Mouse (Mus musculus) adrenal gland, adult 2 months (tissue): ENCODE results near the gene Padi1. TPM values are rescaled to one million over a fixed set of nuclear protein-coding genes. Genes with fewer than 3 reads are reported as not detected.

Source experiments
- DNase-seq: peaks from one replicate; pipeline ENCODE4 v3.0.0; 2021
- polyA plus RNA-seq: library from polyadenylated mRNA; depleted of rRNA; stranded (reverse); fragments of >200 nt; gene quantifications from 2 replicates; pipeline ENCODE4 v1.2.3, GENCODE M21; 2012; rRNA removed
- total RNA-seq, 2 experiments: library from RNA; stranded (reverse); gene quantifications; 2 replicates each; pipeline ENCODE4 v1.2.3; 2021

Gene Padi1
- total and polyA plus RNA-seq, 3 experiments: not detected

GRCm38 (mm10) chr4:140784292-140784945, 61.2 kb downstream of the Padi1 start:
- no peak for DNase-seq

GRCm38 (mm10) chr4:140782821-140783220, 62.8 kb downstream of the Padi1 start:
- DNase-seq: no peak

- DNase-seq: no peak
These were observed 65.1 kb downstream of the Padi1 start for GRCm38 (mm10) chr4:140780507-140780906.

GRCm38 (mm10) chr4:140779803-140780397, 65.7 kb downstream of the Padi1 start:
- peak; percentile 81 for DNase-seq

GRCm38 (mm10) chr4:140776623-140777022, 69.0 kb downstream of the Padi1 start:
- no peak for DNase-seq

GRCm38 (mm10) chr4:140775876-140776275, 69.7 kb downstream of the Padi1 start:
- DNase-seq: no peak

- no peak for DNase-seq
These were observed 70.7 kb downstream of the Padi1 start for GRCm38 (mm10) chr4:140774893-140775292.

- DNase-seq: no peak
These were observed 71.4 kb downstream of the Padi1 start, which contains the start of gene Padi4 for GRCm38 (mm10) chr4:140774025-140774800. Gene Padi4, minus strand, starts transcription at chr4:140774236.

GRCm38 (mm10) chr4:140771091-140771490, 74.5 kb downstream of the Padi1 start:
- no peak for DNase-seq

- peak; percentile 65 for DNase-seq
These were observed 75.1 kb downstream of the Padi1 start for GRCm38 (mm10) chr4:140770433-140770832.

- DNase-seq: no peak
These were observed 76.6 kb downstream of the Padi1 start for GRCm38 (mm10) chr4:140768973-140769372.

GRCm38 (mm10) chr4:140765936-140766335, 79.6 kb downstream of the Padi1 start:
- no peak for DNase-seq

- no peak for DNase-seq
These were observed 82.4 kb downstream of the Padi1 start for GRCm38 (mm10) chr4:140763158-140763557.

Other genes with a start within 250 kb of the Padi1 start
- 10 to 100 TPM in 1 of 2 experiments, 1 to 10 TPM in 1; 7.5 to 30.8 TPM for gene Arhgef10l, start 179.8 kb downstream of the Padi1 start, total RNA-seq
- gene Arhgef10l, start 179.8 kb downstream of the Padi1 start, polyA plus RNA-seq: 13.3 and 18.8 TPM in 2 replicates
- gene Rcc2, start 145.2 kb downstream of the Padi1 start, total RNA-seq: 10 to 100 TPM; 62.7 to 64.2 TPM
- 43.1 and 50.1 TPM in 2 replicates for gene Rcc2, start 145.2 kb downstream of the Padi1 start, polyA plus RNA-seq
- gene Padi6, start 103.1 kb downstream of the Padi1 start, total RNA-seq: not detected
- gene Padi6, start 103.1 kb downstream of the Padi1 start, polyA plus RNA-seq: not detected in 2 replicates
- 1 to 10 TPM in 1 of 2 experiments, under 1 TPM in 1; 0.62 to 1.8 TPM for gene Padi4, start 71.5 kb downstream of the Padi1 start, total RNA-seq
- gene Padi4, start 71.5 kb downstream of the Padi1 start, polyA plus RNA-seq: 0.76 and 0.99 TPM in 2 replicates
- gene Padi3, start 35.1 kb downstream of the Padi1 start, total RNA-seq: not detected
- gene Padi3, start 35.1 kb downstream of the Padi1 start, polyA plus RNA-seq: not detected in 2 replicates
- gene Padi2, start 60.6 kb upstream of the Padi1 start, total RNA-seq: 10 to 100 TPM in 1 of 2 experiments, 1 to 10 TPM in 1; 1.7 to 13.8 TPM
- 7.7 and 10.5 TPM in 2 replicates for gene Padi2, start 60.6 kb upstream of the Padi1 start, polyA plus RNA-seq
- gene Sdhb, start 115.4 kb upstream of the Padi1 start, total RNA-seq: 100 to 1,000 TPM; 462 to 500 TPM
- 334 and 363 TPM in 2 replicates for gene Sdhb, start 115.4 kb upstream of the Padi1 start, polyA plus RNA-seq
- gene Atp13a2, start 141.1 kb upstream of the Padi1 start, total RNA-seq: 10 to 100 TPM; 31.8 to 37.1 TPM
- 183 and 226 TPM in 2 replicates for gene Atp13a2, start 141.1 kb upstream of the Padi1 start, polyA plus RNA-seq
- 10 to 100 TPM in 1 of 2 experiments, 1 to 10 TPM in 1; 5.7 to 11.1 TPM for gene Mfap2, start 164.6 kb upstream of the Padi1 start, total RNA-seq
- 37.8 and 42.4 TPM in 2 replicates for gene Mfap2, start 164.6 kb upstream of the Padi1 start, polyA plus RNA-seq
- gene Crocc, start 214.8 kb upstream of the Padi1 start, total RNA-seq: 1 to 10 TPM; 5.6 to 7.4 TPM
- 7.1 and 10.5 TPM in 2 replicates for gene Crocc, start 214.8 kb upstream of the Padi1 start, polyA plus RNA-seq
- 10 to 100 TPM; 55.8 to 65.3 TPM for gene Necap2, start 232.6 kb upstream of the Padi1 start, total RNA-seq
- gene Necap2, start 232.6 kb upstream of the Padi1 start, polyA plus RNA-seq: 54.8 and 63.7 TPM in 2 replicates
- not detected for gene Spata21, start 242.6 kb upstream of the Padi1 start, total RNA-seq
- not detected in 2 replicates for gene Spata21, start 242.6 kb upstream of the Padi1 start, polyA plus RNA-seq